Mouse (Mus musculus): ENCODE measurements around the gene Erbb3. TPM values are rescaled to one million over a fixed set of nuclear protein-coding genes. Genes with fewer than 3 reads are reported as not detected.
"Not testable (repeated sequence)": the region's sequence is repeated elsewhere in the genome, so short reads cannot be mapped to it uniquely, and the experiment has no call there.

Erbb3 gene
- polyA plus RNA-seq, 1 experiment from 2014 or later: 1.8 TPM

- not testable (repeated sequence) for H3K36me3 ChIP-seq (replicated peaks; ENCODE audit: control insufficient read depth, insufficient read depth); H3K4me3 ChIP-seq (replicated peaks; ENCODE audit: low read length); H3K27me3 ChIP-seq (ENCODE audit: control insufficient read depth, insufficient read depth, low read length); H3K4me1 ChIP-seq (replicated peaks; ENCODE audit: control insufficient read depth, insufficient read depth, low read length); DNase-seq (ENCODE audit: low spot score); ATAC-seq (ENCODE audit: low FRiP score); H3K9ac ChIP-seq; H3K4me2 ChIP-seq (replicated peaks); H3K9me3 ChIP-seq (ENCODE audit: control insufficient read depth, low read length); H3K27ac ChIP-seq
- 90% methylated on average over 6 of the region's 7 CpGs for WGBS
These were observed 26.5 kb upstream of the Erbb3 start for GRCm38 (mm10) chr10:128615798-128616448.

GRCm38 (mm10) chr10:128614934-128615333 is 25.5 kb upstream of the Erbb3 start:
- no peaks in the 10 kb centered on the region for H3K27me3 ChIP-seq (ENCODE audit: control insufficient read depth, insufficient read depth, low read length)
- 50% methylated on average over 3 of the region's 3 CpGs for WGBS
- H3K4me2 ChIP-seq (replicated peaks): no peak overlapping the region
- no peak overlapping the region for H3K4me3 ChIP-seq (replicated peaks; ENCODE audit: low read length)
- no peaks in the 10 kb centered on the region for H3K36me3 ChIP-seq (replicated peaks; ENCODE audit: control insufficient read depth, insufficient read depth)
- DNase-seq (ENCODE audit: low spot score): no peak
- no peaks in the 10 kb centered on the region for H3K4me1 ChIP-seq (replicated peaks; ENCODE audit: control insufficient read depth, insufficient read depth, low read length)
- no peak for ATAC-seq (ENCODE audit: low FRiP score)
- no peak overlapping the region for H3K9ac ChIP-seq
- H3K27ac ChIP-seq: no peak overlapping the region
- no peaks in the 10 kb centered on the region for H3K9me3 ChIP-seq (ENCODE audit: control insufficient read depth, low read length)

DNA sequence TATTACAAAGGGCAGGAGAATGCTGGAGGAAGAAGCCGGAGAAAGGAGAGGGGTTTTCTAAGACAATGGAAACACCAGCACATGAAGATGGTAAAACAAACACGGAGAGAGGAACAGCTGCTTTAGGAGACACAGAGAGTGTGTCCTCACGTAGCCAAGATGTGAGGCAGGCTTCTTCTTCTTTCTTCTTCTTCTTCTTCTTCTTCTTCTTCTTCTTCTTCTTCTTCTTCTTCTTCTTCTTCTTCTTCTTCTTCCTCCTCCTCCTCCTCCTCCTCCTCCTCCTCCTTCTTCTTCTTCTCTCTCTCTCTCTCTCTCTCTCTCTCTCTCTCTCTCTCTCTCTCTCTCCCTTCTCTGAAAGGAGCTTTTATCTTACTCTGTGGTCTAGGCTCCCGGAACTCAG is 24.4 kb upstream of the Erbb3 start:
- not testable (repeated sequence) for ATAC-seq (ENCODE audit: low FRiP score)
- WGBS: 75% methylated on average over 4 of the region's 4 CpGs

DNA sequence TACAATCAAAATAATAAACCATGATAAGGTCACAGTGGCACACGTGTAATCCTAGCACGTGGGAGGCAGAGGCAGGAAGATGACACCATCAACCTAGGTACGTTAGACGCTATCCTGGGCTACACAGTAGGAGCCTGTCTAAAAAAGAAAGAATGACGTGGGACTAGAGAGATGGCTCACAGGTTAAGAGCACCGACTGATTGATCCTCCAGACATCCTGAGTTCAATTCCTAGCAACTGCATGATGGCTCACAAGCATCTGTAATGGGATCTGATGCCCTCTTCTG is 23.6 kb upstream of the Erbb3 start:
- Histone ChIP-seq H3K27ac (no peak overlapping the region), H3K9me3 (ENCODE audit: control insufficient read depth, low read length) (no peaks in the 10 kb centered on the region), H3K9ac (no peak overlapping the region), H3K4me2 (replicated peaks) (no peak overlapping the region), H3K36me3 (replicated peaks; ENCODE audit: control insufficient read depth, insufficient read depth) (no peaks in the 10 kb centered on the region), H3K4me3 (replicated peaks; ENCODE audit: low read length) (no peak overlapping the region), H3K27me3 (ENCODE audit: control insufficient read depth, insufficient read depth, low read length) (no peaks in the 10 kb centered on the region), H3K4me1 (replicated peaks; ENCODE audit: control insufficient read depth, insufficient read depth, low read length) (no peaks in the 10 kb centered on the region)
- no peak for DNase-seq (ENCODE audit: low spot score)
- WGBS: 46% methylated on average over 6 of the region's 6 CpGs
- no peak for ATAC-seq (ENCODE audit: low FRiP score)

More for the DNA sequence above, 24.4 kb upstream of the Erbb3 start:
- not testable (repeated sequence) for H3K36me3 ChIP-seq (replicated peaks; ENCODE audit: control insufficient read depth, insufficient read depth); H3K27ac ChIP-seq; H3K9me3 ChIP-seq (ENCODE audit: control insufficient read depth, low read length); H3K27me3 ChIP-seq (ENCODE audit: control insufficient read depth, insufficient read depth, low read length); H3K9ac ChIP-seq; DNase-seq (ENCODE audit: low spot score); H3K4me3 ChIP-seq (replicated peaks; ENCODE audit: low read length); H3K4me1 ChIP-seq (replicated peaks; ENCODE audit: control insufficient read depth, insufficient read depth, low read length); H3K4me2 ChIP-seq (replicated peaks)

- H3K4me1 ChIP-seq (replicated peaks; ENCODE audit: control insufficient read depth, insufficient read depth, low read length): no peaks in the 10 kb centered on the region
- WGBS: 18% methylated on average over 16 of the region's 16 CpGs
- no peaks in the 10 kb centered on the region for H3K27me3 ChIP-seq (ENCODE audit: control insufficient read depth, insufficient read depth, low read length)
- ATAC-seq (ENCODE audit: low FRiP score) (peak; percentile 43; the same call in 1 of the 2 replicates), DNase-seq (ENCODE audit: low spot score) (peak; percentile 88)
- H3K9me3 ChIP-seq (ENCODE audit: control insufficient read depth, low read length): no peaks in the 10 kb centered on the region
- no peak overlapping the region for H3K4me2 ChIP-seq (replicated peaks)
- no peak overlapping the region for H3K4me3 ChIP-seq (replicated peaks; ENCODE audit: low read length)
- H3K27ac ChIP-seq: no peak overlapping the region
- H3K36me3 ChIP-seq (replicated peaks; ENCODE audit: control insufficient read depth, insufficient read depth): no peaks in the 10 kb centered on the region
- H3K9ac ChIP-seq: no peak overlapping the region
These were observed 23.1 kb upstream of the Erbb3 start for GRCm38 (mm10) chr10:128612433-128613153.

- H3K9me3 ChIP-seq (ENCODE audit: control insufficient read depth, low read length): no peaks in the 10 kb centered on the region
- no peak overlapping the region for H3K4me2 ChIP-seq (replicated peaks)
- no peaks in the 10 kb centered on the region for H3K4me1 ChIP-seq (replicated peaks; ENCODE audit: control insufficient read depth, insufficient read depth, low read length)
- no peak overlapping the region for H3K9ac ChIP-seq
- 51% methylated on average over 2 of the region's 2 CpGs for WGBS
- H3K36me3 ChIP-seq (replicated peaks; ENCODE audit: control insufficient read depth, insufficient read depth): no peaks in the 10 kb centered on the region
- no peaks in the 10 kb centered on the region for H3K27me3 ChIP-seq (ENCODE audit: control insufficient read depth, insufficient read depth, low read length)
- H3K4me3 ChIP-seq (replicated peaks; ENCODE audit: low read length): no peak overlapping the region
- H3K27ac ChIP-seq: no peak overlapping the region
- DNase-seq (ENCODE audit: low spot score) (no peak), ATAC-seq (ENCODE audit: low FRiP score) (no peak)
These were observed 17.0 kb upstream of the Erbb3 start for GRCm38 (mm10) chr10:128606483-128606882.

GRCm38 (mm10) chr10:128602470-128603128 is 13.1 kb upstream of the Erbb3 start:
- Histone ChIP-seq H3K9ac (no peak overlapping the region), H3K4me3 (replicated peaks; ENCODE audit: low read length) (no peak overlapping the region), H3K9me3 (ENCODE audit: control insufficient read depth, low read length) (no peaks in the 10 kb centered on the region), H3K4me2 (replicated peaks) (no peak overlapping the region), H3K27ac (no peak overlapping the region), H3K4me1 (replicated peaks; ENCODE audit: control insufficient read depth, insufficient read depth, low read length) (no peaks in the 10 kb centered on the region), H3K27me3 (ENCODE audit: control insufficient read depth, insufficient read depth, low read length) (no peaks in the 10 kb centered on the region), H3K36me3 (replicated peaks; ENCODE audit: control insufficient read depth, insufficient read depth) (no peaks in the 10 kb centered on the region)
- ATAC-seq (ENCODE audit: low FRiP score) (no peak), DNase-seq (ENCODE audit: low spot score) (no peak)
- WGBS: 85% methylated on average over 4 of the region's 4 CpGs

GRCm38 (mm10) chr10:128601499-128601898 is 12.0 kb upstream of the Erbb3 start:
- H3K9me3 ChIP-seq (ENCODE audit: control insufficient read depth, low read length): no peaks in the 10 kb centered on the region
- H3K36me3 ChIP-seq (replicated peaks; ENCODE audit: control insufficient read depth, insufficient read depth): no peaks in the 10 kb centered on the region
- whole genome bisulfite sequencing: 91% methylated on average over 1 of the region's 1 CpGs
- H3K4me1 ChIP-seq (replicated peaks; ENCODE audit: control insufficient read depth, insufficient read depth, low read length): no peaks in the 10 kb centered on the region
- ATAC-seq (ENCODE audit: low FRiP score) (no peak), DNase-seq (ENCODE audit: low spot score) (no peak)
- H3K27me3 ChIP-seq (ENCODE audit: control insufficient read depth, insufficient read depth, low read length): no peaks in the 10 kb centered on the region
- no peak overlapping the region for H3K9ac ChIP-seq
- no peak overlapping the region for H3K4me3 ChIP-seq (replicated peaks; ENCODE audit: low read length)
- H3K27ac ChIP-seq: no peak overlapping the region
- H3K4me2 ChIP-seq (replicated peaks): no peak overlapping the region

GRCm38 (mm10) chr10:128598476-128598875 is 9.0 kb upstream of the Erbb3 start:
- no peak for DNase-seq (ENCODE audit: low spot score)
- H3K27ac ChIP-seq: no peak overlapping the region
- 86% methylated on average over 2 of the region's 2 CpGs for WGBS
- H3K4me1 ChIP-seq (replicated peaks; ENCODE audit: control insufficient read depth, insufficient read depth, low read length): no peaks in the 10 kb centered on the region
- H3K9ac ChIP-seq: no peak overlapping the region
- H3K4me2 ChIP-seq (replicated peaks): no peak overlapping the region
- no peaks in the 10 kb centered on the region for H3K36me3 ChIP-seq (replicated peaks; ENCODE audit: control insufficient read depth, insufficient read depth)
- no peaks in the 10 kb centered on the region for H3K27me3 ChIP-seq (ENCODE audit: control insufficient read depth, insufficient read depth, low read length)
- ATAC-seq (ENCODE audit: low FRiP score): no peak
- no peak overlapping the region for H3K4me3 ChIP-seq (replicated peaks; ENCODE audit: low read length)
- no peaks in the 10 kb centered on the region for H3K9me3 ChIP-seq (ENCODE audit: control insufficient read depth, low read length)
